Mouse (Mus musculus) CD4-positive naive resting alpha-beta T cell, adult 57 days (primary cell): ENCODE measurements around the gene Ttpal. TPM values are rescaled to one million over a fixed set of nuclear protein-coding genes. Genes with fewer than 3 reads are reported as not detected.

Experiments
- total RNA-seq: library from RNA; stranded (reverse); gene quantifications from one replicate; pipeline ENCODE4 v1.2.4, GENCODE M21; 2023

The Ttpal gene
- total RNA-seq, result 67.8 TPM

DNA sequence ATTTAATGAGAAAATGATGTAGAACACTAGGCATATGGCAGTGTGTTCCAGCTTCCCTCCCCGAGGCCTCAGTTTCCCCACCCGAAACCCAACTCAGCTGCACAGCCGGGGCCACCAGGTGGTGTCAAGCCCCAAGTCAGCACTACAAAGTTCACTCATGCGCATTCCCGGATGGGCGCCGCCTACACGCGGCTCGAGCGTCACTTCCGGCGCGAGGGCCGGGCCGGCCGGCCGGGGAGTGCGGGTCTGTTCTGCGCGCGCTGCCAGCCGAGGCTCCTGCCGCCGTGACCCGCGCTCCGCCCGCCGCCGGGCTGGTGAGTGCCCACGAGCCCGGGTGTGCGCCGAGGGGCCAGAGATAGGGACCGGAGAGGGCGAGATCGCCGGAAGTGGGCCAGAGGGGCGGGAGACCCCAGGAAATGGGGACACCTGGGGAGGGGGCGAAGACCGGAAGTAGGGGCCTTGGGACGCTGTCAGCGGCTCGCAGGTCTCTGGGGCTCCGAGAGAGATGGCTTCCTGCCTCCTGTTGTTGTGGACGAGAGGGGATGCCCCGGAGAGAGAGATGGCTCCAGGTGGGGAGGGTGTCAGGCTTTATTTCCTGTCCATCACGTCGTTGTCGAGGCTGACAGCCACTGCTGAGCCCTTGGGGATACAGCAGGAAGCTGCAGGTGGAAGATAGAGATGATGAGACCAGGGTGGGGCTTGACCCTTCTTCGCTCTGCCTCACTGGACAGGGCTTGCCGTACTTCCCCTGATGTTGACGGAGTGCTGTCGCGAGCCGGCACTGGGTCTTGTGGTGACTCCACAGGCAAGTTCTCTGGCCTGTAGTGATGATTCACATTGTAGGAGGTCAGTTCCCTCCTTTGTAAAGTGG lies at the start of gene Ttpal:
Gene Ttpal, plus strand, starts transcription at position 214 of the 871 bp plus-strand sequence.

DNA sequence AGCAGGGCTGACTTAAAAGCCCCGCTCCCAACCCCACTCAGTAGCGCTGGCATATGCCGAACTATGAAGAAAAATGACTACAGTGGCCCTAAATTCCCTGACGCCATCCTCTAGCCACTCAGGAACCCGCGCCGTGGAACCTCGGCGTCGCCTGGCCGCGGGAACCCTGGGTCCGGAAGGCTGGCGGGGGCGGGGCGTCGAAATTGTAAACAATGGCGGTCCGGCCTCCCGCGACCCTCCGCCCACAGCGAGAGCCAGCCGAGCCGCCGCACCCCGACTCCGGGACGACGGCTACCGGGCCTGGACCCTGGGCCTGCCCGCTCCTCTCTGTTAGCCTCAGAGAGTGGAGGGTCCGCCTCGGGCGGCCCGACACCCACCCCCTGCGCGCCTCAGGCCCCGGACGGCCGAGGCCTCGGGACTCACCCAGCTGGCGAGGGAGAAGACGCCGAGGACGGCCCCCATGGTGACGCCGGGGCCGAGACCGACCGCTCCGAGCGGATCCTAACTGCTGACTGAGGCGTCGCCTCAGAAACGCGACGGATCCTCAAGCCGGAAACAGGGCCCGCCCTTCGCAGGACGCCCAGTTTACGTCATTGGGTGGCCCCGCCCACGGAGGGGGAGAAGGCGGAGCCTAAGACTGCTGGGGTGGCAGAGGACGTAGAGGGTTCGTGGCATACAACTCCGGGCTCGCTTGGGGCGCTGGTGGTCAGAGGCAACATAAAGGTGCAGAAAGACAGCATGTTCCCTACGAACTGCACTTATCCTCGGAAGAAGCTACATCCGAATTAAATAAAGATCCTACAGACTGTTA lies 42.7 kb downstream of the Ttpal start, which contains the start of gene Serinc3:
Gene Serinc3, minus strand, starts transcription at position 557 of the 811 bp plus-strand sequence.

DNA sequence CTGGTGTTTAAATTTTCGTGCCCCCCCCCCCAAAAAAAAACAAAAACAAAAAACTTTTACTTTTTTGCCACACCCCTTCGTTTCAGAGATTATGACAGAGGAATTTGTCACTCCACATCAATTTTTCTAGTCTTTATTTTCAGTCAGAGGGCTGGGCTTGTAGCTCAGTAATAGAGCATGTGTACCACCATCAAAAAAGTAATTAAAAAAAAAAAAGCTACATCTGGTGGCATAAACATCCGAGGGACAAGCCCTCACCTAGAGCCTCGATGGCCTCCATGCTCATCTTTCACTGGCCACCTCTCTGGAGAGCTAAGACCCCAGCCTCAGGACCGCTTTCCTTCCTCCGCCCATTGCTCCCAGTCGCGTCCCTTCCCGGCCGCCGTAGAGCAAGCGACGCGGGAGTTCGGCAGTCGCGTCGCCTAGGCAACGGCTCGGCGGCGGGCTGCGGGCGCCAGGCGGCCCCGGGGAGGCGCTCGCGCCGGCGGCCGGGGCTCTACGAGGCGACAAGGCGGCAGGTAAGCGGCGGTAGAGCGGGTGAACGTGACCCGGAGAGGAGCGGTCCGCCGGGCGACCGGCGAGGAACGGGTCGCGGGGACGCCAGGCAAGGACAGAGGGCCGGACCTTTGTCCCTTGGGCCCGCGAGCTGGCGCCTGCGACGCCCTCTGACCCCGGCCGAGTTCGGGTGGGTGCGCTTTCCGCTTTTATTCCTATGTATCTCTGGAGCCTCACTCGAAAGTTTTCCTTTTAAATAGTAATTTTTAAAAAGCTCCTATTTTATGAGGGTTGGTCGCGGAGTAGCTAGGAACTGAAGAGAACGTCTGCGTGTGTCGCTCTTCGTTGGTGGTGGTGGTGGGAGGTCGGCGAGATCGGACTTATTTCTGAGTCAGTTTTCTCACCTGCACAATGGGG lies 56.1 kb downstream of the Ttpal start, which contains the start of gene Pkig:
Gene Pkig, plus strand, starts transcription at position 412 of the 912 bp plus-strand sequence.

Other genes with a start within 250 kb of the Ttpal start
- not detected for gene Jph2, start 204.3 kb upstream of the Ttpal start, total RNA-seq
- 153 TPM for gene Oser1, start 177.6 kb upstream of the Ttpal start, total RNA-seq
- not detected for gene Gdap1l1, start 163.8 kb upstream of the Ttpal start, total RNA-seq
- 4.0 TPM for gene Fitm2, start 129.7 kb upstream of the Ttpal start, total RNA-seq
- gene R3hdml, start 110.0 kb upstream of the Ttpal start, total RNA-seq, result not detected
- not detected for gene Hnf4a, start 95.5 kb upstream of the Ttpal start, total RNA-seq
- gene Serinc3, start 42.8 kb downstream of the Ttpal start, total RNA-seq, result 625 TPM
- 25.3 TPM for gene Pkig, start 56.1 kb downstream of the Ttpal start, total RNA-seq
- 11.3 TPM for gene Ada, start 147.9 kb downstream of the Ttpal start, total RNA-seq
- not detected for gene Ccn5, start 218.5 kb downstream of the Ttpal start, total RNA-seq